Mouse (Mus musculus): ENCODE measurements around the gene Trim28. TPM values are rescaled to one million over a fixed set of nuclear protein-coding genes. Genes with fewer than 3 reads are reported as not detected.
A peak's percentile ranks its signal among the peaks of the same experiment; 100 is the strongest.

Trim28 gene
- total RNA-seq, 2 experiments from 2014 or later: 218 to 223 TPM

GRCm38 (mm10) chr7:13025511-13026112 lies 26.7 kb downstream of the Trim28 start:
- DNase-seq (ENCODE audit: low spot score in 2 of 2): peak in 1 of 2 experiments; percentile 2
- intact Hi-C loops (cut with DNase I): loop anchor here (2.0 kb wide), 1 partner anchor 17 kb away; no protein-coding TSS in a partner anchor

GRCm38 (mm10) chr7:13028986-13029385 lies 30.1 kb downstream of the Trim28 start:
- no peak for DNase-seq (ENCODE audit: low spot score in 2 of 2)
- intact Hi-C loops (cut with DNase I): no loop called here

GRCm38 (mm10) chr7:13031069-13031468 lies 32.2 kb downstream of the Trim28 start:
- intact Hi-C loops (cut with DNase I): no loop called here
- peak in 1 of 2 experiments; percentile 26 for DNase-seq (ENCODE audit: low spot score in 2 of 2)

DNA sequence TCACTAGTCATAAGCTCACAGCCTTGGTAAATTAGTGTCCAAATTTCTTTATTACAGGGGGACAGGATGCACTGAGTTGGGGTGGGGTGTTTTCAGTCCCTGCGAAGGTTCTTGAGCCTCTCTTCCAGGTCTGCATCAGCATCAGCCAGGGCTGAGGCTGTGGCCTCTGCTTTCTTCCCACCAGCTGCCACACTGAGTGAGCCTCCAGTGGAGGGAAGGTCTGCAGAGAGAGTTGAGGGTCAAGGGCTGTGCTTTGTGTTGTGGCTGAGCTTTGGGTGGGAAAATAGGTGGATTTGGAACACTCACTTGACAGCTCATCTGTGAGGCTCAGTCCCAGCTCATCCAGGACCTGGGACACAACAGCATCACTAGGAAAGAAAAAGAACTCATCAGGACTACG lies 33.1 kb downstream of the Trim28 start:
- intact Hi-C loops (cut with DNase I): no loop called here
- DNase-seq (ENCODE audit: low spot score in 2 of 2): no peak

- no peak for DNase-seq (ENCODE audit: low spot score in 2 of 2)
- intact Hi-C loops (cut with DNase I): no loop called here
Observed at GRCm38 (mm10) chr7:13032541-13032940, 33.6 kb downstream of the Trim28 start.

DNA sequence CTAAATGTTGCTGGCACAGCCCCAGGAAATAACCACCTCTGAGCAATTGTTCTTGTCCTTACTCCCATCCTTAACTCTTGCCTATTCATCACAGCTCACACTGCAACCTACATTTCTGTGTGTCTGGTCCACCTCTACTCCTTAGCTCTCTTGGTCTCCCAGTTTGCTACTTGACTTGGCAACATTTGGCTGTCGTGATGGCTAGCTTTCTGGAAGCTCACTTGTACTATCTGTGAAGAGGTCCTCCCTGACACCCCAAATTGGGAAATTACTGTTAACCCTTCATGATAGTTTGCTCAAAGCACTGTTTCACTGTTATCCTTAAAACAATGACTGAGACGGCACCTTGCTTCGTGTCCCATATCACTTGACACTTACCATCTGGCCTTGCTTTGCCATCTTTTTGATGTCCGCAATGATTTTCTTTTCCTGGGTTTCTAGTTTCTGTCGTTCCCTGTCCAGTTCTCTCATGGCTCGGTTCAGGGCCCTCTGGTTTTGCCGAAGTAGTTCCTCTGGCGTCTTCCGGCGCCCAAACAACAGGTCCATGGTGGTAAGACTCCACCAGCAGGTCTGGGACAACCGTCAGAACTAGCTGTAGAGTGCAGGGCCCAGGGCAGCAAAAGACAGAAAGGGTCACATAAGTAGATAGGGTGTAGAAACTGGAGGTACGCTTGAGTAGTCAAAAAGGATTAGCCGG lies 34.7 kb downstream of the Trim28 start:
- DNase-seq (ENCODE audit: low spot score in 2 of 2): peak in 1 of 2 experiments; percentile 10
- intact Hi-C loops (cut with DNase I): no loop called here

- intact Hi-C loops (cut with DNase I): no loop called here
Observed at GRCm38 (mm10) chr7:13034148-13034977, 35.4 kb downstream of the Trim28 start, which contains the start of gene Chmp2a. TSS of gene Chmp2a (minus strand) at chr7:13034807.

DNA sequence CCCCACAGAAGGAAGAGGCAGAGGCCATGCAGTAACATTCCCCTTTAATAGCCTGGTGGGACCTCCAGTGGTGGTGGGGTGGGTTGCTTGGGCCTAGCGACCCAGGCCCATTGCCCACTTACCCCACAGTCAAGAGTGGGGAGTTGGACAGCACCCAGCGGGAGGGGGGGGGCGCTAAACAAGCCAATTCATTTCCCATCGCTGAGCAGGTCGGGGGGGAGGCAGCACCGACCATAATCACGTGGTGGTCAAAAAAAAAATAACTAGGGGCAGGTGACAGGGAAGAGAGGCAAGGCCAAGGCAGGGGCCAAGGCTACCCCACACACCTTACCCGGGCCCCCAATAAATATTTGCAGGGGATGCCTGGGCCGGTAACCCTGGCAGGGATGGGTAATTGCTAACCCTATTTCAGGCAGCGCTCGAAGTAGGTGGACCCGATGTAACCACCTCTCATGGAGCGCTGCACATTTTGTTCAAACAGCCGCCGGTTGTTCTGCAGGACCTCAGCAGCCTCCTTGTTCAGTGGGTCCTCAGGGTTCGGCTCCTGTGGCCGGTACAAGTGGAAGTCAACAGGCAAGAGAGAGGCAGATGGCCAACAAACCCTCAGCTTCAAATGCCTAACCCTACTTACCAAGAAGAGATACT lies 36.4 kb downstream of the Trim28 start:
- peak in 1 of 2 experiments; percentile 22 for DNase-seq (ENCODE audit: low spot score in 2 of 2)
- intact Hi-C loops (cut with DNase I): no loop called here

More at GRCm38 (mm10) chr7:13034148-13034977, 35.4 kb downstream of the Trim28 start, which contains the start of gene Chmp2a:
- peak; percentile 97 to 99 for DNase-seq (ENCODE audit: low spot score in 2 of 2)

- intact Hi-C loops (cut with DNase I): no loop called here
- no peak for DNase-seq (ENCODE audit: low spot score in 2 of 2)
Observed at GRCm38 (mm10) chr7:13036806-13037205, 37.9 kb downstream of the Trim28 start.

DNA sequence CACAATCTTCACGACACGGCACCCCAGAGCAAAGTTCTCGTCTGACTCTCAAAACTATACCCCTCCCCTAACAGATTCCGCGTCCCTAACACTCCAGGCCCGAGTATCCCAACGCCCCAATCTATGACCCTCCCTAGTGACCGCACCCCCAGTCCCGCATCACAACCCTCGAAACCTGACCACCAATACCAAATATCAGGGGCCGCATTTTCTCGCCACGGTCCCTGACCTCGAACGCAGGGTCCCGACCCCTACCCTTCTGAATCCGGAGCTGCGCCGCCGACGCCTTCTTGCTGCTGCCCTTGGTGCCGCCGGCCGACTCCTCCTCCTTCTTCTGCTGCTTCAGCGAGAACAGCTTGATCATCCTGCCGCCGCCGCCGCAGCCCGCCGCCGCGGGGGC lies 38.5 kb downstream of the Trim28 start:
- peak in 1 of 2 experiments; percentile 58 for DNase-seq (ENCODE audit: low spot score in 2 of 2)
- intact Hi-C loops (cut with DNase I): no loop called here

DNA sequence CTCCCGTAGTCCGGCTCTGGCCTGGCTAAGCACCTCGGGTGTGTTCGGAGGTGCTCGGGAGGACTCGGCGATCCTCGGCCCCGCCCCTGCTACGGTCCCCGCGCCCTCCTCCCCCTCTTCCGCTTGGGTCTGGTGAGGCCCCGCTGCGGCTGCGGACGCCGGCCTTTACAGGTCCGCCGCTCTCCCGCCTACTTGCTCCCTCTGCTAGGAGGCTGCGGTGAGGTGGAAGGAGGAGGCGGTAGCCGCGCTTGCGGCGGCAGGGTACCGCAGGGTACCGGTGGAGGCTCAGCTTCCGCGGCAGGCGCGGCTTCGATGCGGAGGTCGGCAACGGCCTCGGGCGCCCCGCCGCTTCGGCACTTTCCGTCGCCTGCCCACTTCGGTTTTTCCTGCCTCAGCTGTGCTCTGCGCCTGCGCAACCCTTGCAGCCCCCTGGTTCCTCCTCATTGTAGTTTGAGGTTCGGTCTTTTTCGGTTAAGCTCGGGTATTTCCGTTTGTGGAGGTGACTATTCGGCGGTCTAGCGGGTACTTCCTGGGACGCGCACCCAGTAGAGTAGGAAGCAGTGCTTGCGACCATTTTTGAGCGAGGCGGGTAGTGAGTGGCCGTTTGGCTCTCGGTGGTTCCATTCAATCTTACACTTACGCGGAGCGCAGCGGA lies 39.1 kb downstream of the Trim28 start, which contains the start of gene Ube2m:
TSS of gene Ube2m (minus strand) at position 375 of the 655 bp plus-strand sequence.
- intact Hi-C loops (cut with DNase I): no loop called here
- peak; percentile 100 for DNase-seq (ENCODE audit: low spot score in 2 of 2)

- intact Hi-C loops (cut with DNase I): no loop called here
- no peak for DNase-seq (ENCODE audit: low spot score in 2 of 2)
Observed at GRCm38 (mm10) chr7:13038621-13039169, 39.8 kb downstream of the Trim28 start.

DNA sequence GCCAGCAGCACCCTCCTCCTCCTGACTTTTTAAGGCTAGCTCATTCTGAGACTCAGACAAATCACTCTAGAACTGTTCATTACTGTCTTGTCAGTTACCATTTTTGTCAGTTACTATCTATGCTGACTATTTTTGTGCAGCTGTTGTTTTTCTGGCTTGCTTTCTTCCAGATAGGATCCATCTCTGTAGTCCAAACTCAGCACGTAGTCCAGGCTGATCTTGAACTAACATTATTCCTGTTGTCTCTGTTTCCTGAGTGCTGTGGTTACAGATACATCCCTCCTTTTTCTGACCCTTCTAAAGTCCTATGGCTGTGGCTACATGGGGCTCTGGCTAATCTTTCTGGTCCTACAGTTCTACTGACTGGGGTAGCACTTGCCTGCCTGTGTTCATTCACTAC lies 40.3 kb downstream of the Trim28 start:
- intact Hi-C loops (cut with DNase I): no loop called here
- DNase-seq (ENCODE audit: low spot score in 2 of 2): no peak

- intact Hi-C loops (cut with DNase I): loop anchor here (10.0 kb wide), 1 partner anchor 126 kb away; no protein-coding TSS in a partner anchor
- no peak for DNase-seq (ENCODE audit: low spot score in 2 of 2)
Observed at GRCm38 (mm10) chr7:13041256-13041655, 42.3 kb downstream of the Trim28 start.

GRCm38 (mm10) chr7:13042511-13042910 lies 43.6 kb downstream of the Trim28 start:
- intact Hi-C loops (cut with DNase I): loop anchor here (10.0 kb wide), 1 partner anchor 128 kb away; no protein-coding TSS in a partner anchor
- no peak for DNase-seq (ENCODE audit: low spot score in 2 of 2)

DNA sequence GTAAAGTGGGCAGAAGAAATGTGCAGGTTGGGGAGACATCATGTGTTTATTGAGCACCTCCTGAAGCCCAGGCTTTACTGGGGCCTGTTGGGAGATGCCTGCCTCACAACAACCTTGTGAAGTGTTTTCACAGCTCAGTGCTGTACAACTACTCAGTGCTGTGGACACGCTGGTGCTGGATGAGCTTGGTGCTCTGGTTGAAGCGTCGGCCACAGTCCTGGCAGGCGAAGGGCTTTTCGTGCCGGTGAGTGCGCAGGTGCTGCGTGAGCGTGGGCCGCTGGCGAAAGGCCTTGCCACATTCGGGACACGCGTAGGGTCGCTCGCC lies 44.2 kb downstream of the Trim28 start:
- intact Hi-C loops (cut with DNase I): loop anchor here (10.0 kb wide), 1 partner anchor 128 kb away; no protein-coding TSS in a partner anchor
- no peak for DNase-seq (ENCODE audit: low spot score in 2 of 2)

DNA sequence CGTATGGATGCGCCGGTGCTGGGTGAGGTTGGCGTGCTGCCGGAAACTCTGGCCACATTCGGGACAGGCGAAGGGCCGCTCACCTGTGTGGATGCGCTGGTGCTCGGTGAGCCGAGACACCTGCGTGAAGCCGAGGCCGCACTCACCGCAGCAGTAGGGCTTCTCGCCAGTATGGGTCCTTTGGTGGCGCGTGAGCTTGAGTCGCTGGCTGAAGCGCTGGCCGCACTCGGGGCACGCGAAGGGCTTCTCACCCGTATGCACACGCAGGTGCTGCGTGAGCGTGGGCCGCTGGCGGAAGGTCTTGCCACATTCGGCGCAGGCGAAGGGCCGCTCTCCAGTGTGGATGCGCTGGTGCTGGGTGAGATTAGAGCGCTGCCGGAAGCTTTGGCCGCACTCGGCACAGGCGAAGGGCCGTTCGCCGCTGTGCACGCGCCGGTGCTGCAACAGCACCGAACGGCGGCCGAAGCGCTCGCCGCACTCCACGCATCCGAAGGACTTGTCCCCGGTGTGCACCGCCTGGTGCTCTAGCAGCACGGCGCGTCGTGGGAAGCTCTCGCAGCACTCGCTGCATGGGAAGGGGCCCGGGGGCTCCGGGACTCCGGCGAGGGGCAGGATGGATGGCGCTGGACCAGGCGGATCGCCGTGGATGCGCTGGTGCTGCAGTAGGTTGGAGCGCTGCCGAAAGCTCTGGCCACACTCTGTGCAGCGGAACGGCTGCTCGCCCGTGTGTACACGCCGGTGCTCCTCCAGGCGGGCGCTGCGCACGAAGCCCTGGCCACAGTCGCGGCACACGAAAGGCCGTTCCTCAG lies 44.7 kb downstream of the Trim28 start:
- intact Hi-C loops (cut with DNase I): loop anchor here (10.0 kb wide), 1 partner anchor 129 kb away; no protein-coding TSS in a partner anchor

DNA sequence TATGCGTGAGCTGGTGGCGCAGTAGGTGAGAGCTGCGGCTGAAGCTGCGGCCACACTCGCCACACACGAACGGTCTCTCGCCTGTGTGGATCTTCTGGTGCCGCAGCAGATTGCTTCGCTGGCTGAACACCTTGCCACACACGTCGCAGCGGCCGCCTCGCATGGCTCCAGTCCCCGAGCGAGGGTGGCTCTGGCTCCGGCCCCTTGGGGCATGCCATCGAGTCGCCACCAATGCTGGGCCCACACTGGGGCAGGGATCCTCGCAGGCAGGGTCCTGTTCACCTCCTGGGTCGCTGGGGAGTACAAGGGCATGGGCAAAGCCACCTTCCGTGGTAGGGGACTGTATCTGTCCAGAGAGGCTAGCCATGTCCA lies 45.3 kb downstream of the Trim28 start:
- no peak for DNase-seq (ENCODE audit: low spot score in 2 of 2)
- intact Hi-C loops (cut with DNase I): loop anchor here (10.0 kb wide), 1 partner anchor 129 kb away; no protein-coding TSS in a partner anchor

More for the DNA sequence above, 44.7 kb downstream of the Trim28 start:
- no peak for DNase-seq (ENCODE audit: low spot score in 2 of 2)

Measured in left cerebral cortex, postnatal 14 days (tissue).